In the genomic region with DNA sequence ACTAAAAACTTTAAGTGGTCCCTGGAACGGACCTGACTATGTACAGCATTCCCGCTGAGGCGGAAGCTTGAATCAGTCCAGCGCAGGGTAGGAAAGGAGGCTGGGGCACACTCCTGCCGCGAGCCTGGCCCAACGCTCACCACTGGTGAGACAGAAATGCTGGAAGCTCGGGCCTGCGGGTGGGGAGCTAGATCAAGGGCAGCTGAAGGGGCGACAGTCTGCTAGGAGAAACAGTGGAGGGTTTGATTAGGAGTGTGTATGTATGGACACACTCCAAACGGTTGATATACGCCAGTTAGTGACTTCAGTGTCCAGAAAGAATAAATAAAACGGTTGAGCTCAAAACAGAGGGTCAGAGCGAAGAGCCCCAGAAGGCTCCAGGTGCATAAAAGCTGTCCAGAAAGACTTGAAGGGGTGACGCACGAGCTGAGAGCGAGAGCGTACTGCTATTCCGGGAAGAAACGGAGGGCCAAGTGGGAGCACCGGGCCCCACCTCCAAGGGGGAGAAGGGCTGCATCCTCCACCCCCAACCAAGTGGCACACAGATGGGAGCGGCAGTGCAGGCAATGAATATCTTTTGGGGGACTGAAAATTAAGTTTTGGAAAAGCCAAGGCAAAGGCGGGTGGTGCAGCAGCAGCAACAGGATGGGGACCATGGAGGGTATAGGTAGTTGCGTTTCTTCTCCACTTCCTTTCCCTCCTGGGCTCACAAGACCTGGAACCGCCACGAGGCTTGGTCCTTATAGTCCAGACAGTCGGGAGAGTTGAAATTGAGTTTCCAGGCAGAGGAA, we compare ENCODE assay signal across 9 mouse cellular contexts. TPM values are rescaled to one million over a fixed set of nuclear protein-coding genes. Genes with fewer than 3 reads are reported as not detected.
DNase-seq lines count a peak whose midpoint lies in the region; ATAC-seq lines count a peak whose summit lies in the region.
"Had no signal": no experiment of that assay in that cellular context is flagged by ENCODE, and none has a peak within 500 bp of the region (broad histone marks: within the 10 kb centered on the region; RNA-seq: fewer than 3 reads in every experiment).

No protein-coding gene starts in this region.

- WGBS in heart, embryonic 10.5 days, result 3% methylated on average over 27 of the region's 27 CpGs
- 11% methylated on average over 24 of the region's 27 CpGs for WGBS in embryonic facial prominence, embryonic 14.5 days
- WGBS in limb, embryonic 10.5 days, result 1% methylated on average over 27 of the region's 27 CpGs

- H3K36me3 ChIP-seq in heart, embryonic 10.5 days, result no peaks in the 10 kb centered on the region
- no peaks in the 10 kb centered on the region for H3K36me3 ChIP-seq in embryonic facial prominence, embryonic 14.5 days (ENCODE audit: control insufficient read depth, insufficient read depth, low read length)
- H3K36me3 ChIP-seq in limb, embryonic 10.5 days, result no peaks in the 10 kb centered on the region

- no peak overlapping the region for H3K27ac ChIP-seq in heart, embryonic 10.5 days
- no peak overlapping the region for H3K27ac ChIP-seq in embryonic facial prominence, embryonic 14.5 days (replicated peaks; ENCODE audit: low read depth, low read length)
- H3K27ac ChIP-seq in limb, embryonic 10.5 days, result no peak overlapping the region

- H3K9ac ChIP-seq in embryonic facial prominence, embryonic 14.5 days (ENCODE audit: low read depth, low read length), result peak overlapping the region; percentile 34; the same call in 1 of the 2 replicates

- ATAC-seq in embryonic facial prominence, embryonic 14.5 days (ENCODE audit: low read depth), result no peak
- no peak for ATAC-seq in monocyte, adult 5-6 weeks (replicated peaks; ENCODE audit: insufficient number of reproducible peaks, low FRiP score, low TSS enrichment, poor library complexity, severe bottlenecking)

- DNase-seq in heart, embryonic 10.5 days (ENCODE audit: low spot score), result peak; percentile 74
- no peak for DNase-seq in heart, adult 8-10 months (ENCODE audit: low spot score)
- peak; percentile 21 to 40 for DNase-seq in B cell, adult 2 months
- no peak for DNase-seq in embryonic facial prominence, embryonic 14.5 days (ENCODE audit: low spot score)
- peak; percentile 67 for DNase-seq in limb, embryonic 10.5 days (ENCODE audit: low spot score)
- no peak for DNase-seq in natural killer cell, adult 2 months (ENCODE audit: low spot score in 2 of 2)
- DNase-seq in ovary, postnatal 10 days (ENCODE audit: low spot score), result no peak

- H3K4me2 ChIP-seq in embryonic facial prominence, embryonic 14.5 days (ENCODE audit: low read depth, low read length), result peak overlapping the region; percentile 89

- H3K27me3 ChIP-seq in heart, embryonic 10.5 days (ENCODE audit: insufficient read depth, poor library complexity, severe bottlenecking), result peaks cover 100% of the 10 kb centered on the region
- peaks cover 97% of the 10 kb centered on the region for H3K27me3 ChIP-seq in embryonic facial prominence, embryonic 14.5 days (replicated peaks; ENCODE audit: control insufficient read depth, insufficient read depth, low read length)
- H3K27me3 ChIP-seq in limb, embryonic 10.5 days (ENCODE audit: low read depth, poor library complexity, severe bottlenecking), result peaks cover 100% of the 10 kb centered on the region
- H3K27me3 ChIP-seq: CH12.LX had no signal

- H3K4me3 ChIP-seq in heart, embryonic 10.5 days, result peak overlapping the region; percentile 55
- H3K4me3 ChIP-seq in embryonic facial prominence, embryonic 14.5 days (ENCODE audit: low read depth, low read length), result peak overlapping the region; percentile 55
- H3K4me3 ChIP-seq in limb, embryonic 10.5 days, result 0 out of 2 replicates have a peak overlapping the region, but pooled peaks have one; percentile 40

- peaks cover 34% of the 10 kb centered on the region for H3K4me1 ChIP-seq in heart, embryonic 10.5 days
- peaks cover 10% of the 10 kb centered on the region; the same call in 1 of the 2 replicates for H3K4me1 ChIP-seq in embryonic facial prominence, embryonic 14.5 days (ENCODE audit: control insufficient read depth, insufficient read depth, low read length)
- H3K4me1 ChIP-seq in limb, embryonic 10.5 days, result peaks cover 38% of the 10 kb centered on the region

- no peaks in the 10 kb centered on the region for H3K9me3 ChIP-seq in heart, embryonic 10.5 days
- peaks cover 5% of the 10 kb centered on the region; the same call in 1 of the 2 replicates for H3K9me3 ChIP-seq in embryonic facial prominence, embryonic 14.5 days (ENCODE audit: control insufficient read depth, low read length)
- no peaks in the 10 kb centered on the region for H3K9me3 ChIP-seq in limb, embryonic 10.5 days (replicated peaks)

RNA-seq across cellular contexts. Expression of a gene that starts 7.0 kb away (rescaled TPM):
- polyA plus RNA-seq in heart, embryonic 10.5 days (2016; fragmentation: Nextera tagmentation; extraction: Ambion mirVana), result 0.12 and 0.33 TPM in 2 replicates
- not detected for total RNA-seq in heart, adult 8-10 months (2022)
- polyA plus RNA-seq in embryonic facial prominence, embryonic 14.5 days (2014; fragmentation: Nextera tagmentation; extraction: Ambion mirVana), result 2.8 TPM in 2 replicates
- polyA plus RNA-seq in limb, embryonic 10.5 days (2016; fragmentation: Nextera tagmentation; extraction: Ambion mirVana), result 0.14 and 0.15 TPM in 2 replicates
- total RNA-seq in monocyte, adult 5-6 weeks (2017), result not detected in 3 replicates
- total RNA-seq: CH12.LX had no signal

Comparison
In these comparisons a context has a peak if more than half of its experiments do, and no peak if none do; other contexts are left out.
1. DNase-seq: peak in heart, embryonic 10.5 days (single experiment), B cell, adult 2 months (2 of 2) and limb, embryonic 10.5 days (single experiment); none in heart, adult 8-10 months (single experiment), embryonic facial prominence, embryonic 14.5 days (single experiment), natural killer cell, adult 2 months (0 of 2) and ovary, postnatal 10 days (single experiment).
2. Peak in every context shown above with its lines, with median percentiles within 50 percentile points of each other: H3K4me3 ChIP-seq.